Mouse (Mus musculus): ENCODE results near the gene Syndig1. TPM values are rescaled to one million over a fixed set of nuclear protein-coding genes. Genes with fewer than 3 reads are reported as not detected.

Syndig1 gene
- polyA plus RNA-seq (2016; fragmentation: Nextera tagmentation; extraction: Ambion mirVana), result 9.8 and 10.0 TPM in 2 replicates

- Histone ChIP-seq H3K9ac (replicated peaks) (peak within 1 kb of the TSS; percentile 63; the same call in 1 of the 2 replicates), H3K27ac (replicated peaks) (no peak within 1 kb of the TSS), H3K4me3 (peak within 1 kb of the TSS; percentile 64), H3K4me1 (peaks cover 22% of the 10 kb centered on the region; the same call in 1 of the 2 replicates), H3K4me2 (replicated peaks) (peak within 1 kb of the TSS; percentile 98), H3K27me3 (peaks cover 48% of the 10 kb centered on the region), H3K9me3 (no peaks in the 10 kb centered on the region), H3K36me3 (no peaks in the 10 kb centered on the region)
- no peak for ATAC-seq (ENCODE audit: low FRiP score, low read depth)
- WGBS, result 91% methylated on average over 2 of the region's 2 CpGs
These were observed at the start of gene Syndig1 for GRCm38 (mm10) chr2:149828911-149829310. Syndig1 (plus strand) TSS chr2:149829211.

- H3K9ac ChIP-seq (replicated peaks), result no peak overlapping the region
- WGBS, result 3% methylated on average over 3 of the region's 3 CpGs
- peaks cover 6% of the 10 kb centered on the region; the same call in 1 of the 2 replicates for H3K4me1 ChIP-seq
- H3K9me3 ChIP-seq, result no peaks in the 10 kb centered on the region
- peak; percentile 94 for ATAC-seq (ENCODE audit: low FRiP score, low read depth)
- no peaks in the 10 kb centered on the region for H3K36me3 ChIP-seq
- no peak overlapping the region for H3K4me2 ChIP-seq (replicated peaks)
- H3K27ac ChIP-seq (replicated peaks), result no peak overlapping the region
- H3K4me3 ChIP-seq, result no peak overlapping the region
- no peaks in the 10 kb centered on the region for H3K27me3 ChIP-seq
These were observed 30.4 kb upstream of the Syndig1 start for GRCm38 (mm10) chr2:149798613-149799012.

- H3K9me3 ChIP-seq, result no peaks in the 10 kb centered on the region
- 83% methylated on average over 3 of the region's 3 CpGs for WGBS
- H3K27me3 ChIP-seq, result no peaks in the 10 kb centered on the region
- no peak overlapping the region for H3K27ac ChIP-seq (replicated peaks)
- no peak overlapping the region for H3K4me2 ChIP-seq (replicated peaks)
- ATAC-seq (ENCODE audit: low FRiP score, low read depth), result no peak
- no peak overlapping the region for H3K4me3 ChIP-seq
- H3K36me3 ChIP-seq, result no peaks in the 10 kb centered on the region
- no peaks in the 10 kb centered on the region for H3K4me1 ChIP-seq
- H3K9ac ChIP-seq (replicated peaks), result no peak overlapping the region
These were observed 24.3 kb upstream of the Syndig1 start for GRCm38 (mm10) chr2:149804599-149805140.

GRCm38 (mm10) chr2:149805256-149805655, 23.8 kb upstream of the Syndig1 start:
- H3K27me3 ChIP-seq, result no peaks in the 10 kb centered on the region
- no peak overlapping the region for H3K27ac ChIP-seq (replicated peaks)
- ATAC-seq (ENCODE audit: low FRiP score, low read depth), result no peak
- H3K9ac ChIP-seq (replicated peaks), result no peak overlapping the region
- H3K4me1 ChIP-seq, result no peaks in the 10 kb centered on the region
- no peak overlapping the region for H3K4me3 ChIP-seq
- no peaks in the 10 kb centered on the region for H3K36me3 ChIP-seq
- H3K4me2 ChIP-seq (replicated peaks), result no peak overlapping the region
- no peaks in the 10 kb centered on the region for H3K9me3 ChIP-seq
- WGBS, result 92% methylated on average over 2 of the region's 2 CpGs

- Histone ChIP-seq H3K27ac (replicated peaks) (no peak overlapping the region), H3K4me3 (no peak overlapping the region), H3K36me3 (no peaks in the 10 kb centered on the region), H3K9ac (replicated peaks) (no peak overlapping the region), H3K27me3 (no peaks in the 10 kb centered on the region), H3K4me2 (replicated peaks) (no peak overlapping the region), H3K9me3 (no peaks in the 10 kb centered on the region), H3K4me1 (no peaks in the 10 kb centered on the region)
- ATAC-seq (ENCODE audit: low FRiP score, low read depth), result no peak
- WGBS, result 96% methylated on average over 2 of the region's 2 CpGs
These were observed 16.1 kb upstream of the Syndig1 start for GRCm38 (mm10) chr2:149812899-149813298.

- Histone ChIP-seq H3K4me3 (no peak overlapping the region), H3K9ac (replicated peaks) (no peak overlapping the region), H3K27ac (replicated peaks) (no peak overlapping the region), H3K9me3 (no peaks in the 10 kb centered on the region), H3K4me2 (replicated peaks) (no peak overlapping the region), H3K4me1 (no peaks in the 10 kb centered on the region), H3K36me3 (no peaks in the 10 kb centered on the region), H3K27me3 (no peaks in the 10 kb centered on the region)
- 73% methylated on average over 3 of the region's 3 CpGs for WGBS
- no peak for ATAC-seq (ENCODE audit: low FRiP score, low read depth)
These were observed 10.6 kb upstream of the Syndig1 start for GRCm38 (mm10) chr2:149818395-149818794.

GRCm38 (mm10) chr2:149819751-149820150, 9.3 kb upstream of the Syndig1 start:
- WGBS, result 90% methylated on average over 3 of the region's 3 CpGs
- no peaks in the 10 kb centered on the region for H3K9me3 ChIP-seq
- no peak for ATAC-seq (ENCODE audit: low FRiP score, low read depth)

GRCm38 (mm10) chr2:149820201-149820600, 8.8 kb upstream of the Syndig1 start:
- ATAC-seq (ENCODE audit: low FRiP score, low read depth), result no peak
- no peak overlapping the region for H3K27ac ChIP-seq (replicated peaks)
- 27% methylated on average over 2 of the region's 2 CpGs for WGBS

More at GRCm38 (mm10) chr2:149819751-149820150, 9.3 kb upstream of the Syndig1 start:
- Histone ChIP-seq H3K4me1 (no peaks in the 10 kb centered on the region), H3K36me3 (no peaks in the 10 kb centered on the region), H3K4me3 (no peak overlapping the region), H3K4me2 (replicated peaks) (no peak overlapping the region), H3K27ac (replicated peaks) (no peak overlapping the region), H3K27me3 (no peaks in the 10 kb centered on the region), H3K9ac (replicated peaks) (no peak overlapping the region)

GRCm38 (mm10) chr2:149829955-149830535, 1.0 kb downstream of the Syndig1 start:
- H3K27ac ChIP-seq (replicated peaks), result no peak overlapping the region
- WGBS, result under 1% methylated on average over 26 of the region's 26 CpGs
- ATAC-seq (ENCODE audit: low FRiP score, low read depth), result 0 out of 2 replicates have a peak, but pooled peaks have one; percentile 17
- H3K36me3 ChIP-seq, result no peaks in the 10 kb centered on the region
- H3K9ac ChIP-seq (replicated peaks), result peak overlapping the region; percentile 63; the same call in 1 of the 2 replicates
- peak overlapping the region; percentile 64 for H3K4me3 ChIP-seq
- peak overlapping the region; percentile 98 for H3K4me2 ChIP-seq (replicated peaks)
- no peaks in the 10 kb centered on the region for H3K9me3 ChIP-seq
- peaks cover 48% of the 10 kb centered on the region for H3K27me3 ChIP-seq
- peaks cover 22% of the 10 kb centered on the region; the same call in 1 of the 2 replicates for H3K4me1 ChIP-seq

More at GRCm38 (mm10) chr2:149820201-149820600, 8.8 kb upstream of the Syndig1 start:
- Histone ChIP-seq H3K4me2 (replicated peaks) (no peak overlapping the region), H3K27me3 (no peaks in the 10 kb centered on the region), H3K4me1 (no peaks in the 10 kb centered on the region), H3K9ac (replicated peaks) (no peak overlapping the region), H3K4me3 (no peak overlapping the region), H3K36me3 (no peaks in the 10 kb centered on the region), H3K9me3 (no peaks in the 10 kb centered on the region)

GRCm38 (mm10) chr2:149830536-149831458, 1.8 kb downstream of the Syndig1 start, which contains the start of gene C530025M09Rik:
C530025M09Rik (minus strand) TSS chr2:149831213.
- peak within 1 kb of the TSS; percentile 63 for H3K9ac ChIP-seq (replicated peaks)
- H3K4me1 ChIP-seq, result peaks cover 22% of the 10 kb centered on the region; the same call in 1 of the 2 replicates
- H3K4me3 ChIP-seq, result peak within 1 kb of the TSS; percentile 64
- H3K36me3 ChIP-seq, result no peaks in the 10 kb centered on the region
- H3K27me3 ChIP-seq, result peaks cover 48% of the 10 kb centered on the region
- peak within 1 kb of the TSS; percentile 98 for H3K4me2 ChIP-seq (replicated peaks)
- H3K9me3 ChIP-seq, result no peaks in the 10 kb centered on the region
- H3K27ac ChIP-seq (replicated peaks), result peak within 1 kb of the TSS; percentile 20; the same call in 1 of the 2 replicates
- under 1% methylated on average over 65 of the region's 82 CpGs for WGBS
- ATAC-seq (ENCODE audit: low FRiP score, low read depth), result peak; percentile 93

GRCm38 (mm10) chr2:149831459-149832245, 2.6 kb downstream of the Syndig1 start:
- WGBS, result 1% methylated on average over 29 of the region's 29 CpGs
- Histone ChIP-seq H3K4me2 (replicated peaks) (peak overlapping the region; percentile 98), H3K27ac (replicated peaks) (no peak overlapping the region), H3K9ac (replicated peaks) (peak overlapping the region; percentile 63), H3K4me3 (peak overlapping the region; percentile 64), H3K9me3 (no peaks in the 10 kb centered on the region), H3K36me3 (no peaks in the 10 kb centered on the region), H3K4me1 (peaks cover 22% of the 10 kb centered on the region; the same call in 1 of the 2 replicates), H3K27me3 (peaks cover 48% of the 10 kb centered on the region)
- ATAC-seq (ENCODE audit: low FRiP score, low read depth), result peak; percentile 8; the same call in 1 of the 2 replicates
